Mouse (Mus musculus) midbrain, embryonic 13.5 days (tissue): Measurements from ENCODE around the gene Focad. TPM values are rescaled to one million over a fixed set of nuclear protein-coding genes. Genes with fewer than 3 reads are reported as not detected.

Source experiments
- ATAC-seq: fragments of 200-750 bp; cut with Nextera tagmentation; 2 replicates; pipeline ENCODE4 v1.8.0; 2017; ENCODE audit warnings: mild to moderate bottlenecking, moderate TSS enrichment, moderate library complexity
- H3K27ac ChIP-seq: fragments of 300-500 bp; sonication (generic); 2 replicates; pipeline ENCODE4 v1.5.1; 2015; ENCODE audit warnings: inconsistent platforms, mild to moderate bottlenecking, moderate library complexity
- H3K27me3 ChIP-seq: fragments of 300-500 bp; sonication (generic); 2 replicates; pipeline ENCODE4 v1.6.1; 2015; ENCODE audit warnings: mild to moderate bottlenecking, inconsistent platforms
- H3K36me3 ChIP-seq: fragments of 300-500 bp; sonication (generic); 2 replicates; pipeline ENCODE4 v1.6.1; 2015; ENCODE audit warnings: mild to moderate bottlenecking, inconsistent platforms
- H3K4me1 ChIP-seq: fragments of 300-500 bp; sonication (generic); replicated peaks from 2 replicates; pipeline ENCODE4 v1.6.1; 2015; ENCODE audit warnings: inconsistent platforms
- H3K4me2 ChIP-seq: fragments of 300-500 bp; sonication (generic); replicated peaks from 2 replicates; pipeline ENCODE4 v1.6.1; 2015; ENCODE audit warnings: moderate library complexity, mild to moderate bottlenecking, inconsistent platforms
- H3K4me3 ChIP-seq: fragments of 300-500 bp; sonication (generic); replicated peaks from 2 replicates; pipeline ENCODE4 v1.5.1; 2015; ENCODE audit warnings: mild to moderate bottlenecking, inconsistent platforms
- H3K9ac ChIP-seq: fragments of 300-500 bp; sonication (generic); replicated peaks from 2 replicates; pipeline ENCODE4 v1.6.1; 2015; ENCODE audit warnings: mild to moderate bottlenecking, inconsistent platforms
- H3K9me3 ChIP-seq: fragments of 300-500 bp; sonication (generic); 2 replicates; pipeline ENCODE4 v1.6.1; 2016; ENCODE audit warnings: mild to moderate bottlenecking, inconsistent platforms
- WGBS: fragments of 180-500 bp; shearing (Covaris S2); methylation state at CpG from one replicate; pipeline ENCODE4 v1.1.7; 2015; 5-methylcytosine and 5-hydroxymethylcytosine counted together
- polyA plus RNA-seq: library from polyadenylated mRNA; unstranded; fragments of >200 nt; fragmentation: Nextera tagmentation; extraction: Ambion mirVana; gene quantifications from 2 replicates; pipeline ENCODE4 v1.2.1, GENCODE M21; 2015

The Focad gene
- polyA plus RNA-seq, 1 experiment from 2014 or later, result 12.7 TPM

- no peak overlapping the region for H3K4me2 ChIP-seq
- H3K36me3 ChIP-seq, result no peaks in the 10 kb centered on the region
- H3K9ac ChIP-seq, result no peak overlapping the region
- ATAC-seq, result no peak
- H3K9me3 ChIP-seq, result no peaks in the 10 kb centered on the region
- H3K4me1 ChIP-seq, result 0 out of 2 replicates have a peak, but pooled peaks cover 4% of the 10 kb centered on the region
- H3K27me3 ChIP-seq, result no peaks in the 10 kb centered on the region
- no peak overlapping the region for H3K27ac ChIP-seq
- WGBS, result 40% methylated on average over 2 of the region's 2 CpGs
- no peak overlapping the region for H3K4me3 ChIP-seq
These were observed 320.6 kb downstream of the Focad start for GRCm38 (mm10) chr4:88415017-88415416.

GRCm38 (mm10) chr4:88419378-88419777 is 324.9 kb downstream of the Focad start:
- no peak for ATAC-seq
- H3K4me3 ChIP-seq, result no peak overlapping the region
- H3K9me3 ChIP-seq, result no peaks in the 10 kb centered on the region
- 98% methylated on average over 5 of the region's 5 CpGs for WGBS
- no peak overlapping the region for H3K4me2 ChIP-seq
- no peaks in the 10 kb centered on the region for H3K36me3 ChIP-seq
- no peak overlapping the region for H3K27ac ChIP-seq
- no peak overlapping the region for H3K9ac ChIP-seq
- H3K27me3 ChIP-seq, result no peaks in the 10 kb centered on the region
- 0 out of 2 replicates have a peak, but pooled peaks cover 4% of the 10 kb centered on the region for H3K4me1 ChIP-seq

GRCm38 (mm10) chr4:88424563-88424962 is 330.1 kb downstream of the Focad start:
- no peaks in the 10 kb centered on the region for H3K9me3 ChIP-seq
- H3K9ac ChIP-seq, result no peak overlapping the region
- H3K27me3 ChIP-seq, result no peaks in the 10 kb centered on the region
- no peak overlapping the region for H3K4me3 ChIP-seq
- no peaks in the 10 kb centered on the region for H3K36me3 ChIP-seq
- no peaks in the 10 kb centered on the region for H3K4me1 ChIP-seq
- H3K27ac ChIP-seq, result no peak overlapping the region
- ATAC-seq, result no peak
- H3K4me2 ChIP-seq, result no peak overlapping the region

- H3K4me2 ChIP-seq, result no peak overlapping the region
- WGBS, result 92% methylated on average over 2 of the region's 2 CpGs
- H3K36me3 ChIP-seq, result no peaks in the 10 kb centered on the region
- no peak for ATAC-seq
- no peaks in the 10 kb centered on the region for H3K4me1 ChIP-seq
- H3K27ac ChIP-seq, result no peak overlapping the region
- H3K4me3 ChIP-seq, result no peak overlapping the region
- no peaks in the 10 kb centered on the region for H3K9me3 ChIP-seq
- no peaks in the 10 kb centered on the region for H3K27me3 ChIP-seq
- no peak overlapping the region for H3K9ac ChIP-seq
These were observed 333.3 kb downstream of the Focad start for GRCm38 (mm10) chr4:88427630-88428239.

DNA sequence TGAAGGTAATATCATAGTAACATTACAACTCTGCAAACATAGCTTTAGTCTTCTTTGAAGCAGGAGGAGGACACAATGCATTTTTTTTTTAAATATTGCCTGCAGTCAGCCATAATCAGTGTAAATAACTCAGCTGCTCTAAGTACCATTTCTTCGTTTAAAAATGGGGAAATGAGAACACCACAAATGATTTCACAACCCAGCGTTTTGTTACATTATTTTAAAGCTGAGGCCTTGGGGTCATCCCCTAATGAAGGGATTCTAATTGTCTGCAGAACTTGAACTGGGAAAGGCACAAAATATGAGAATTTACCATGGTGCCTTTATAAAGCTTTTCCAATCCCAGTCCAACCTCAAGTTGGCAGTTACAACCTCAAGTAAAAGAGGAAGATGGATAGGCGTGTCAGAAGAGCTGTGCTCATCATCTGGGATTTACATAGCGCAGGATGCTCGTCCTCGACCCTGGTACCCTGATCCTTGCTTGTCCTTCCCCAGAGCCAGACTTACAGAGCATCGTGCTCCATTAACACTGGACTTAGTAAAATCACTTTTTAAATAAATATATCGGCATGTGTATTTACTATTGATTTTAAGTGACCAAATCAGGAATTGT is 338.1 kb downstream of the Focad start:
- no peaks in the 10 kb centered on the region for H3K36me3 ChIP-seq

GRCm38 (mm10) chr4:88436593-88437165 is 342.2 kb downstream of the Focad start:
- no peaks in the 10 kb centered on the region for H3K9me3 ChIP-seq
- H3K4me2 ChIP-seq, result no peak overlapping the region
- no peak overlapping the region for H3K27ac ChIP-seq
- WGBS, result 90% methylated on average over 6 of the region's 6 CpGs
- H3K36me3 ChIP-seq, result no peaks in the 10 kb centered on the region
- no peak for ATAC-seq
- no peaks in the 10 kb centered on the region for H3K27me3 ChIP-seq
- no peak overlapping the region for H3K9ac ChIP-seq
- no peak overlapping the region for H3K4me3 ChIP-seq
- peaks cover 10% of the 10 kb centered on the region for H3K4me1 ChIP-seq

More for the DNA sequence above, 338.1 kb downstream of the Focad start:
- H3K27me3 ChIP-seq, result no peaks in the 10 kb centered on the region
- H3K4me2 ChIP-seq, result no peak overlapping the region
- no peak for ATAC-seq
- H3K9ac ChIP-seq, result no peak overlapping the region
- H3K27ac ChIP-seq, result no peak overlapping the region
- H3K9me3 ChIP-seq, result no peaks in the 10 kb centered on the region
- H3K4me3 ChIP-seq, result no peak overlapping the region
- no peaks in the 10 kb centered on the region for H3K4me1 ChIP-seq
- 83% methylated on average over 8 of the region's 8 CpGs for WGBS

- H3K9me3 ChIP-seq, result no peaks in the 10 kb centered on the region
- H3K9ac ChIP-seq, result no peak overlapping the region
- no peaks in the 10 kb centered on the region for H3K27me3 ChIP-seq
- H3K4me1 ChIP-seq, result peaks cover 14% of the 10 kb centered on the region
- no peaks in the 10 kb centered on the region for H3K36me3 ChIP-seq
- H3K4me3 ChIP-seq, result no peak overlapping the region
- no peak overlapping the region for H3K4me2 ChIP-seq
- WGBS, result 89% methylated on average over 3 of the region's 3 CpGs
- ATAC-seq, result no peak
- no peak overlapping the region for H3K27ac ChIP-seq
These were observed 342.7 kb downstream of the Focad start for GRCm38 (mm10) chr4:88437166-88437565.

DNA sequence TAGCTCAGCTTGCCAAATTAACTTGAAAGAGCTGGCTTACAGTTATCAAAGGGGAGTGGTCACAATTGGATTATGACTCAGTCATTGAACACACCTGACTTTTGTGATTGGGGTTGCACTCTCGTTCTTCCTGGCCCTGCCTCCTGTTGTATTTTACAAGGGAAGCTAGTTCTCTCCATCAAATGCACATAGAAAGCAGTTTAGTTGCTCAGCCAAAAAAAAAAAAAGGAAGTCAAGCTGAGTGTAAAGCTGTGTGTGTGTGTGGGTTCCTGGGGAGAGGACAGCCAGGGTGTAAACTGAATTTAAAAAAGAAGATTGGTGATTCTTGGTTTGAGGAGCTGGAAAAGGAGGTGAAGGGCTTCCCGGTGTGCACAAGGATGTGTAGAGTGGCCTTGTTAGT is 343.5 kb downstream of the Focad start:
- no peaks in the 10 kb centered on the region for H3K27me3 ChIP-seq
- H3K4me1 ChIP-seq, result peaks cover 14% of the 10 kb centered on the region
- no peaks in the 10 kb centered on the region for H3K9me3 ChIP-seq
- H3K4me3 ChIP-seq, result no peak overlapping the region
- no peak for ATAC-seq
- H3K36me3 ChIP-seq, result no peaks in the 10 kb centered on the region
- no peak overlapping the region for H3K27ac ChIP-seq
- H3K9ac ChIP-seq, result no peak overlapping the region
- 53% methylated on average over 2 of the region's 2 CpGs for WGBS
- no peak overlapping the region for H3K4me2 ChIP-seq

DNA sequence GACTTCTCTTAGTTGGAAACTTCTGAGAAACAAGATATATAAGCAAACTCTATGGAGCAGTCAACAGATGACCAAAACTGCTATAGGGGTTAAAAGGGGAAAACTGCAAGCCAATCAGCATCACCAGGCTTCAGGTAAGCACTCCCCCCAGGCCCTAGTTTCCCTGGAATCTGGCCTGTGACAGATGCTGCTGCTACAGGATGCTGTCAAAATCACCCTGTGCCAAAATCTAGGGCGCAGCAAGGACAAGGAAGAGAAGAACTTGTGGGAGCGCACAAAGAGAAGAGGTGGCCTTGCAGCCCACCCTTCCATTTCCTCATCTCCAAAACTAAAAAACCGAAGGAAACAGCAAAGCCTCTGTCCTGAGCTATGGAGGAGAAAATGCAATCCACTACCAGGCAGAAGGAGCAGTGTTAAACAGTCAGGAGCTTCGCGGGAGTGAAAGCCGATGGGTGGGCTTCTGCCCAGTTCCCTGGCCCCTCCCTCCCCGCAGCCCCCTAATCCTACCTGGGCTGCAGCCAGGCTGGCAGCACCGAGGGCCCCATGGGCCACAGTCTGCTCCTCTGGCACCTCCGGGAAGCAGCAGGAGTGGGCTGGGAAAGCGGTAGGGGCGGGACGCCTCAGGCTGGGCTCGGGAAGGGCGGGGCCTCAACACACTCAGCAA is 344.0 kb downstream of the Focad start, which contains the start of gene Hacd4:
TSS of gene Hacd4 (minus strand) at position 603 of the 664 bp plus-strand sequence.
- Histone ChIP-seq H3K27ac (no peak within 1 kb of the TSS), H3K4me2 (peak within 1 kb of the TSS; percentile 61), H3K9ac (peak within 1 kb of the TSS; percentile 56), H3K9me3 (no peaks in the 10 kb centered on the region), H3K4me1 (peaks cover 14% of the 10 kb centered on the region), H3K27me3 (no peaks in the 10 kb centered on the region), H3K36me3 (no peaks in the 10 kb centered on the region), H3K4me3 (peak within 1 kb of the TSS; percentile 33)
- ATAC-seq, result peak; percentile 89
- 10% methylated on average over 14 of the region's 14 CpGs for WGBS

GRCm38 (mm10) chr4:88438990-88439329 is 344.5 kb downstream of the Focad start:
- Histone ChIP-seq H3K27ac (no peak overlapping the region), H3K4me1 (peaks cover 14% of the 10 kb centered on the region), H3K9ac (no peak overlapping the region), H3K4me2 (peak overlapping the region; percentile 61), H3K27me3 (no peaks in the 10 kb centered on the region), H3K4me3 (peak overlapping the region; percentile 33), H3K9me3 (no peaks in the 10 kb centered on the region), H3K36me3 (no peaks in the 10 kb centered on the region)
- ATAC-seq, result peak; percentile 66
- 15% methylated on average over 4 of the region's 4 CpGs for WGBS

- no peak overlapping the region for H3K4me3 ChIP-seq
- H3K27me3 ChIP-seq, result no peaks in the 10 kb centered on the region
- ATAC-seq, result 0 out of 2 replicates have a peak, but pooled peaks have one; percentile 22
- no peak overlapping the region for H3K27ac ChIP-seq
- H3K4me2 ChIP-seq, result no peak overlapping the region
- H3K9me3 ChIP-seq, result no peaks in the 10 kb centered on the region
- 81% methylated on average over 6 of the region's 6 CpGs for WGBS
- no peak overlapping the region for H3K9ac ChIP-seq
- peaks cover 14% of the 10 kb centered on the region for H3K4me1 ChIP-seq
- H3K36me3 ChIP-seq, result no peaks in the 10 kb centered on the region
These were observed 345.3 kb downstream of the Focad start for GRCm38 (mm10) chr4:88439669-88440123.

DNA sequence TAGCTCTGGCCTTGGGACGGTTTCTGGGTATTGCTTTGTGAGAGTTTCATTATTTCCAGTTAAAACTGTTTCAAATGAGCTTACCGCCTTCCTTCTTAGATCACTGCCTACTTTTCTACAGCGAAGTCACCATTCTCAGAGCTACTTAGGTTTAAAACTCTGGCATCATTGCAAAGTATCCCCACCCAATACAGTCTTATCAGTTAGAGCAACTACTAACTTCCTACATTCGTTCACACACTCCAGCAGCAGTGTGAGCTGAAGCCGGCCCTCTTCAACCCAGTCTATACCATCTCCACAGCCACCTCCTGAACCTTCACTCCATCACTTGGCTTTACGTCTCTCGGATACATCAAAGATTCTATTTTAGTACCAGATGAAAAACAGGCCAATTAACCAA is 346.4 kb downstream of the Focad start:
- Histone ChIP-seq H3K27me3 (no peaks in the 10 kb centered on the region), H3K27ac (no peak overlapping the region), H3K9me3 (no peaks in the 10 kb centered on the region), H3K36me3 (no peaks in the 10 kb centered on the region), H3K4me1 (peaks cover 14% of the 10 kb centered on the region), H3K9ac (no peak overlapping the region), H3K4me2 (no peak overlapping the region), H3K4me3 (no peak overlapping the region)
- WGBS, result 93% methylated on average over 7 of the region's 7 CpGs
- ATAC-seq, result no peak
